Mouse (Mus musculus) R1 (cell line): Measurements from ENCODE around the gene Gab3.
"Not testable (repeated sequence)": the region's sequence is repeated elsewhere in the genome, so short reads cannot be mapped to it uniquely, and the experiment has no call there.

Source experiments
- DNase-seq: peaks from one replicate; pipeline ENCODE4 v3.0.0-alpha.2; 2018; ENCODE audit warnings: low read depth, low spot score

Gene Gab3

GRCm38 (mm10) chrX:75035162-75035561, 50.1 kb downstream of the Gab3 start:
- DNase-seq: no peak

GRCm38 (mm10) chrX:75034054-75034453, 51.2 kb downstream of the Gab3 start:
- DNase-seq: not testable (repeated sequence)

- no peak for DNase-seq
Measured at GRCm38 (mm10) chrX:74983734-74984133, 101.5 kb downstream of the Gab3 start.

DNA sequence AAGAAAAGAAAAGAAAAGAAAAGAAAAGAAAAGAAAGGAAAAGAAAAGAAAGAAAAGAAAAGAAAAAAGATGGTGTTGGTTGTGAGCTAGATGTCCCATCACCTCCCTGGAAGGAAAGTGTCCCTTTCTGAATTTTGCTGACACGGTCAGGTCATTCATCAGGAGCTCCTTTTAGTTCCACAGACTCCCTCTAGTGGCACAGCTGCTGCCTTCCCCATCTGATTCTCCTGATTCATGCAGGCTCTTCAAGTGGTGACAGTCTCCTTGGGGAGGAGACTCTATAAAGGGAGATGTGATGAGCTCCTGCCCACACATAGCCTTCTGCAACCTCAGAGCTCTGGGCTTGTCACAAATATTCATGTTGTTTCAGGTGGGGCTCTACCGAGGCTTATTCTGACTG, 122.4 kb downstream of the Gab3 start:
- DNase-seq: not testable (repeated sequence)

GRCm38 (mm10) chrX:74959161-74959560, 126.1 kb downstream of the Gab3 start:
- peak; percentile 11 for DNase-seq
